Mouse (Mus musculus): ENCODE results near the gene Gphb5. TPM values are rescaled to one million over a fixed set of nuclear protein-coding genes. Genes with fewer than 3 reads are reported as not detected.

The Gphb5 gene
- not detected in 2 replicates for polyA plus RNA-seq (2012; rRNA removed)

DNA sequence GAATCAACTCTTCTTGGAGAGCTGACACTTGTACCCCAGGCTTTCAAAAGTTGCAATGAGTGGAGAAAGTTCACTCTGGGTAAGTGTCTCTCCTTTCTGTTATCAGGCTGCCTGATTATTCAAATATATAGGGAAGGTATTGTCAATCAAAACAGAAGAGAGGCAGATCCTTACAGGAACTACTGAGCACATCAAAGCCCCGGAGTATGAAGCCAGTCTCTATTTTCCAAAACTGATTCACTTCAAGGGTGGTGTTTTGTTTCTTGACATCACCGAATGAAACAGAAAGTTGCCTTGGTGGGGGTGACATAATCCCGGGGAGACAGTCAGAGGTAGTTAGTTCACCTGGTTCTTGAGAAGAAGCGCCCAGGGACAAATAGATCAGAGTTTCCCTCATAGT lies at the start of gene Gphb5:
Gene Gphb5, minus strand, starts transcription at position 101 of the 400 bp plus-strand sequence.
- H3K4me3 ChIP-seq (ENCODE audit: insufficient read depth, low read length), result no peak within 1 kb of the TSS
- no peak for TF ChIP-seq POLR2A (IDR thresholded peaks at IDR 0.05; ENCODE audit: extremely low read depth, insufficient read depth, low read length)
- no peaks in the 10 kb centered on the region for H3K4me1 ChIP-seq (ENCODE audit: control insufficient read depth, insufficient read depth, low read length)
- H3K27ac ChIP-seq (ENCODE audit: insufficient read depth, low read length), result no peak within 1 kb of the TSS

DNA sequence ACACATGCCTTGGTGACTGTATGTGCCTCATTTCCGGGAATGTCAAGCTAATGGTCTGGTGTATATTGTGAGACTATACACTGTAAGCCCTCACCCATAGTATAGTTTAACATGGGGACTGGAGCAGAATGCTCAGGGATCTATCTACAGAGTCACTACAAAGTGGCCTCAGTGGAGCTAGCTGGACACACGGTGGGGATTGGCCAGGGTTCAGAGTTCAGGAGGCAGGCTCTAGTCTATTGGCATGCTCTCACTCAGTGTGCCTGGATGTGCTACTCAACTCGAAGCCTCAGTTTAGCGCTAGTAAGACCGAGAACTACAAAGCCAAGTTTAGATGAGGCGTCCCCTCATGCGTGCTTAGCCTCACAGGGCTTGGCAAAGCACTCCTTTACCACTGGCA lies 49.6 kb upstream of the Gphb5 start:
- TF ChIP-seq CTCF (IDR thresholded peaks at IDR 0.05; ENCODE audit: extremely low read depth, insufficient read depth, low read length) (no peak), POLR2A (IDR thresholded peaks at IDR 0.05; ENCODE audit: extremely low read depth, insufficient read depth, low read length) (no peak)
- Histone ChIP-seq H3K4me1 (ENCODE audit: control insufficient read depth, insufficient read depth, low read length) (peaks cover 2% of the 10 kb centered on the region), H3K4me3 (ENCODE audit: insufficient read depth, low read length) (no peak overlapping the region), H3K27ac (ENCODE audit: insufficient read depth, low read length) (no peak overlapping the region)

DNA sequence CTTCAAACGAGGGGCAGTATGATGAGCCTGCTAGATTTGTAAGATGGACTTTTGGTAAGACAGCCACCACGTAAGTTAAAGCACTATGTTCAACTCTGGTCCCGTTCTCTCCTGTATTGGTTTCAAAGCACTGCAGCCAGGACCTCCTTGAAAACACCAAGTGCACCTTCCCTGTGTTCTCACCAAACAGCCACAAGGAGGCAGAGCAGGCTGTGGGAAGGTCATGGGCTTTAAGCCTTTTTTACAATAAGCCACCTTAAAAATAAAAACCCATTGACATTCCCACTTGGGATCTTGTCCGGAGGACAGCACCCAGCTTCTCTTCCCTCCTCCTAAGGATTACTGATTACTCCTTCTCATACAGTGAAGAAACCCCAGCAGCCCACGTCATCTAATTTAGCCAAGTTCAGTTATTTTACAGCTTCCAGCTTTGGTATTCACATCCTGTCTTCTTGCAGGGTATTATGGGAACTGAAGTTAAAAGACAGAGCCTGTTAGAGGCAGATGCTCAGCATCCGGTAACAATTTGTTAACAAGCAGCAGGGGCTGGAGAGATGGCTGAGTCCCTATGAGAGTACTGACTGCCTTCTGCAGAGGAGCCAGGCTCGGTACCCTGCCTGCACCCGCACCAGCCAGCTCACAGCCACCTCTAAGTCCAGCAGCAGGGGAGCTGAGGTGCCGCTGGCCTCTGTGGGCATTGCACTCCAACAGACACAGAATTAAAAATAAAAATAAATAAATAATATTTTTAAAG lies 47.6 kb upstream of the Gphb5 start:
- Histone ChIP-seq H3K4me1 (ENCODE audit: control insufficient read depth, insufficient read depth, low read length) (peaks cover 2% of the 10 kb centered on the region), H3K27ac (ENCODE audit: insufficient read depth, low read length) (no peak overlapping the region), H3K4me3 (ENCODE audit: insufficient read depth, low read length) (no peak overlapping the region)
- TF ChIP-seq POLR2A (IDR thresholded peaks at IDR 0.05; ENCODE audit: extremely low read depth, insufficient read depth, low read length) (no peak), CTCF (IDR thresholded peaks at IDR 0.05; ENCODE audit: extremely low read depth, insufficient read depth, low read length) (peak; percentile 74)

DNA sequence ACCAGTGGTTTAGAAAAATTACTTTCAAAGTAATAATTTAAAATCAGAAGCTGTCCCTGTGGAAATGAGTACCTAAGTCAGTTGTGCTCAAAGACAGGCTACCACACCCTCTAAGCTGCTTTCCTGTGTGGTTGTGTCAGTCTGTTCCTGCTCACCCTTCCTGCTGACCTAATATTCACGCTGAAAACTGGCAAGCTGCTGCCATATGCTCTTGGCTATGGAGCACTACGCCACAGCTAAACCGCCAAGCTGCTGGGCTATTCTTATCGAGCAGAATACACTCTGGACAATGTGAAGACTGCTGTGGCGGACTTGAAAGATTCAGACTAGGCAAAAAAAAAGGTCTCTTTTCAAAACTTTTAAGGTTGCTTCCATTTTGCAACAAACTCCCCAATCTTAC lies 44.0 kb upstream of the Gphb5 start:
- no peak overlapping the region for H3K4me3 ChIP-seq (ENCODE audit: insufficient read depth, low read length)
- no peak overlapping the region for H3K27ac ChIP-seq (ENCODE audit: insufficient read depth, low read length)
- TF ChIP-seq POLR2A (IDR thresholded peaks at IDR 0.05; ENCODE audit: extremely low read depth, insufficient read depth, low read length), result no peak
- no peaks in the 10 kb centered on the region for H3K4me1 ChIP-seq (ENCODE audit: control insufficient read depth, insufficient read depth, low read length)

DNA sequence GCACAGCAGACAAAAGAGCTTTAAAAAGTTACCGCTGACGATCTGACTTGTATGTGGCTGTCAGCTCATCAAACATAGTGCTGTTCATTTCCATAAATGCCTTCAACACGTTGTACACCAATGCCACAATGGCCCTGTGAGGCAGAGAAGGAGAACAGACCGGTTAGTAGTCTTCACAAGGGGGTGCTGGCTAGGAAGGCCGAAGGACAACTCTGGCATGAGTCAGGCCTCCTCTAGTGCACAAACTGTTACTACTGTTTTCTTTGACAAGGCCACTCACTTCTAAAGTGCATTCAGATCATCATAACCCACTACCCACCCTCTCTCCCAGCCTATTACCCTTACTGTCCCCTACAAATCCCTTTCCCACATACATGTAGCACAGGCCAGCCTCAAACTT lies 43.1 kb upstream of the Gphb5 start:
- Histone ChIP-seq H3K27ac (ENCODE audit: insufficient read depth, low read length) (no peak overlapping the region), H3K4me1 (ENCODE audit: control insufficient read depth, insufficient read depth, low read length) (no peaks in the 10 kb centered on the region), H3K4me3 (ENCODE audit: insufficient read depth, low read length) (no peak overlapping the region)
- TF ChIP-seq POLR2A (IDR thresholded peaks at IDR 0.05; ENCODE audit: extremely low read depth, insufficient read depth, low read length) (no peak), CTCF (IDR thresholded peaks at IDR 0.05; ENCODE audit: extremely low read depth, insufficient read depth, low read length) (no peak)

DNA sequence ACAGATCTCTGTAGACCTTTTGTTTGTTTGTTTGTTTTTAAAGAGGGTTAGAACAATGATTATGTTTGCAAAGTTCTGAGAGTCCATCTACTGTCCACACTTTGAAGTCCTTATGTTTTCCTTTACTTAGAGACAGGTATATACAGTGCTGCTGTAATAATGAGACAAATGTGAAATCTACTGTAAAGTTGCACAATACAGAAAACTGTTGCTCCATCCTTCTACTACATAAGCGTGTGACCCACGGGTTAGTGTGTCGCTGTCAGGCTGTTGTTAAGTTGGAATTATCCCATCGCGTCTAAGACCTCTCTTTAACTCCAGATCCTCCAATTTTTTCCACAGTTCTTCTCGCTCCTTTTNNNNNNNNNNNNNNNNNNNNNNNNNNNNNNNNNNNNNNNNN lies 36.9 kb upstream of the Gphb5 start:
- Histone ChIP-seq H3K27ac (ENCODE audit: insufficient read depth, low read length) (no peak overlapping the region), H3K4me3 (ENCODE audit: insufficient read depth, low read length) (no peak overlapping the region), H3K4me1 (ENCODE audit: control insufficient read depth, insufficient read depth, low read length) (no peaks in the 10 kb centered on the region; the same call in 1 of the 2 replicates)
- TF ChIP-seq POLR2A (IDR thresholded peaks at IDR 0.05; ENCODE audit: extremely low read depth, insufficient read depth, low read length) (no peak), CTCF (IDR thresholded peaks at IDR 0.05; ENCODE audit: extremely low read depth, insufficient read depth, low read length) (no peak)

DNA sequence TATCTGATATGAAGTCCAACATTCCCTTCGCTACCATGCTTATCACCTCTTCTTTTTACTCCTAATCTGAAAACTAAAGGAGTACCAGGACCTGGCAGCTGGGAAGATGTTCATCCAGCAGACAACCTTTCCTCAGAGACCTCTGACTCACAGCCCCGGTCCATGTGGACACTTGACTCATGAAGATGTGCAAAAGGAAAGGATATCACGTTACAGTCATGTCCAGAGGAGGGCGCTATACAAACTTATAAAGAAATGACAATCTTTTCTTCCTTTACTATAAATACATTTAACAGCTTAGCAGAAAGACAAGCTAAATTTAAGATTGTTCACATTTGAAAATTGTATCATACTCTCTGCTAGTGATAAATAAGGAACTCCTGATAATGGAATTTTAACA lies 36.4 kb upstream of the Gphb5 start:
- TF ChIP-seq CTCF (IDR thresholded peaks at IDR 0.05; ENCODE audit: extremely low read depth, insufficient read depth, low read length), result 0 out of 2 replicates have a peak, but pooled peaks have one; percentile 2
- no peak for TF ChIP-seq POLR2A (IDR thresholded peaks at IDR 0.05; ENCODE audit: extremely low read depth, insufficient read depth, low read length)
- no peak overlapping the region for H3K4me3 ChIP-seq (ENCODE audit: insufficient read depth, low read length)
- no peak overlapping the region for H3K27ac ChIP-seq (ENCODE audit: insufficient read depth, low read length)
- no peaks in the 10 kb centered on the region; the same call in 1 of the 2 replicates for H3K4me1 ChIP-seq (ENCODE audit: control insufficient read depth, insufficient read depth, low read length)

DNA sequence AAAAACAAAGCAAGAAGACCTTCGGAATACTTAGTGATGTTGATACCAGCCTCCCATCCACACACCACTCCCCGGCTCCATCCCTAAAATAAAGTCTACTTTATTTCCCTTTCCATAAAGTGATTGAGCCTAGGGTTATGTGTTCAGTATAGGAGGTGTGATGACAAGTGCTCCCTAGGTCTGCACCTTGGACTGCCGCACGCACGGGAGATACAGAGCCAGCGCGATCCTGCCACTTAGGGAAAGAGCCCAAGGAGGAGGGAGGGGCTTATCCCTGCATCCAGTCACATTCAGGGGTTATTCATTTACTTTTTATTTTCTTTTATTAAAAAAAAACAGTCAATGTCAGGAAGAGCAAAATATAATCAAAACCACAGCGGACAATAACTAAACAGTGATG lies 34.0 kb upstream of the Gphb5 start:
- H3K27ac ChIP-seq (ENCODE audit: insufficient read depth, low read length), result no peak overlapping the region

DNA sequence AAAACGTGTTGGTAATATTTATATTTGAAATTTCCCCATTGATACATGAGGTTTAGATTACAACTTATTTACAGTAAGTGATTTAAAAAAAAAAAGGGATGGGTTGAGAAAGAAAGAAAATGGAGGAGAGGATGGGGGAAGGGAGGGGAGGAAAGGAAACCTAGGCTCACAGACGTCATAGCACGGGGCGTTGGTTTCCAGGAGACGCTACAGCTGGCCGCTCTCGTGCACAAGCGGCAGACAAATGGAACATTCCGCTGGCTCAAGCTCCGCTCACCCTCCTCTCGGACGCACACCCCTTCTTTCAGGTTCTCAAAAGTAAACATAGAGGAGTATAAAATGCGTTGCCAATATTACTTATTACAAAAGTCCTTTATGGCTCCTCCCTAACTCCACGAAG lies 33.4 kb upstream of the Gphb5 start:
- no peaks in the 10 kb centered on the region; the same call in 1 of the 2 replicates for H3K4me1 ChIP-seq (ENCODE audit: control insufficient read depth, insufficient read depth, low read length)
- TF ChIP-seq POLR2A (IDR thresholded peaks at IDR 0.05; ENCODE audit: extremely low read depth, insufficient read depth, low read length) (no peak), CTCF (IDR thresholded peaks at IDR 0.05; ENCODE audit: extremely low read depth, insufficient read depth, low read length) (no peak)
- H3K4me3 ChIP-seq (ENCODE audit: insufficient read depth, low read length), result no peak overlapping the region
- no peak overlapping the region for H3K27ac ChIP-seq (ENCODE audit: insufficient read depth, low read length)

More for the DNA sequence above, 34.0 kb upstream of the Gphb5 start:
- Histone ChIP-seq H3K4me1 (ENCODE audit: control insufficient read depth, insufficient read depth, low read length) (no peaks in the 10 kb centered on the region; the same call in 1 of the 2 replicates), H3K4me3 (ENCODE audit: insufficient read depth, low read length) (no peak overlapping the region)
- no peak for TF ChIP-seq CTCF (IDR thresholded peaks at IDR 0.05; ENCODE audit: extremely low read depth, insufficient read depth, low read length)
- TF ChIP-seq POLR2A (IDR thresholded peaks at IDR 0.05; ENCODE audit: extremely low read depth, insufficient read depth, low read length), result no peak

DNA sequence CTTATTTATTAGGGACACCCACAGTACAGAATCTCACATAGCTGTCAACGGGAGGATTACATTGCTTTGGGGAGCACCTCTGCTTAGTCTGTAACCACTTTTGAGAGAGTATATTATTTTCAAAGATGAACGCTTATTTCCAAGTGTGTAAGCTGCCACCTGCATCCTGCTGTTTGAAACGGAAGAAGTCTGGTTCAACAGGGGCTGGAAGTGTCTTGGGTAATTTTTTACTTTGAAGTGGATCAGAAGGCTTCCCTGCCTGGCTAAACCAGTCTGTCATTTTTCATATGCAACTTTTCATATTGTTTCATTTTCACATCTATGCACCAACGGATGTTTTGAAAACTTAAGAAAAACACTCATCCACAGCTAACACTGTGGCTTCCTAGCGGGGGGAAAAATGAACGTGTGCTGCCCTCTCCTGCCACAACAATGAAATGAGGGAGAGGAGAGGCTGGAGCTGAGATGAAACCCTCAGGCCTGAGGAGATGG lies 32.9 kb upstream of the Gphb5 start:
- TF ChIP-seq CTCF (IDR thresholded peaks at IDR 0.05; ENCODE audit: extremely low read depth, insufficient read depth, low read length) (peak; percentile 55), POLR2A (IDR thresholded peaks at IDR 0.05; ENCODE audit: extremely low read depth, insufficient read depth, low read length) (no peak)
- Histone ChIP-seq H3K4me3 (ENCODE audit: insufficient read depth, low read length) (no peak overlapping the region), H3K27ac (ENCODE audit: insufficient read depth, low read length) (no peak overlapping the region), H3K4me1 (ENCODE audit: control insufficient read depth, insufficient read depth, low read length) (no peaks in the 10 kb centered on the region; the same call in 1 of the 2 replicates)
